Mouse (Mus musculus): ENCODE results near the gene Twnk.

Twnk gene

GRCm38 (mm10) chr19:45049523-45049922 lies 44.1 kb downstream of the Twnk start:
- DNase-seq (ENCODE audit: low spot score): no peak

GRCm38 (mm10) chr19:45053451-45053850 lies 48.0 kb downstream of the Twnk start:
- DNase-seq (ENCODE audit: low spot score): no peak

- DNase-seq (ENCODE audit: low spot score): no peak
Observed at GRCm38 (mm10) chr19:45054892-45055690, 49.6 kb downstream of the Twnk start.

GRCm38 (mm10) chr19:45056364-45056763 lies 50.9 kb downstream of the Twnk start:
- DNase-seq (ENCODE audit: low spot score): peak; percentile 85

GRCm38 (mm10) chr19:45056908-45057698 lies 51.6 kb downstream of the Twnk start:
- DNase-seq (ENCODE audit: low spot score): no peak

- no peak for DNase-seq (ENCODE audit: low spot score)
Observed at GRCm38 (mm10) chr19:45057724-45058112, 52.3 kb downstream of the Twnk start.

GRCm38 (mm10) chr19:45058113-45058839 lies 52.8 kb downstream of the Twnk start:
- DNase-seq (ENCODE audit: low spot score): peak; percentile 100

- no peak for DNase-seq (ENCODE audit: low spot score)
Observed at GRCm38 (mm10) chr19:45058841-45059240, 53.4 kb downstream of the Twnk start.
